Mouse (Mus musculus): ENCODE results near the gene Eps8l3.

The Eps8l3 gene

GRCm38 (mm10) chr3:107895720-107896569 lies 18.9 kb downstream of the Eps8l3 start, which contains the start of gene Gstm5:
Gstm5 (plus strand) TSS chr3:107895821.
- DNase-seq = peak; percentile 83

DNA sequence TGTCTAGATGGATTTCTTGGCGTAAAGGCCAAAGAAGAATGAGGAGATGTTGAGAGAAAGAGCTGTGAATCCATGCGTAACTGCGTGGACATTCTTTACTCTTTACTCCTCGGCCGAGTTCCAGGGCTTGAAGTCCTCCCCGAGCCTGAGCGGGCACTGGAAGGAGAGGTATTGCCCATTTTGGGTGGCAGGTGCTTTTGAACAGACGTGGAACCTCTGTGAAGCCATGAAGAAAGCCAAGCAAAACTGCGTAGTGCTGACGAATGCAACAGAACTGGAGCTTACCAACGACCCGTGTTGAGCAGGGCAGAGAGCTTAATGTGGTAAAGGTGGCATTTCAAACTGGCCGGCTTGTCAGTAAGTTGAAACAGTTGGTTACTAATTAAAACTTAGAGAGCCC lies 21.7 kb downstream of the Eps8l3 start:
- DNase-seq = no peak

- DNase-seq = no peak
Observed at GRCm38 (mm10) chr3:107900955-107901673, 24.1 kb downstream of the Eps8l3 start.

GRCm38 (mm10) chr3:107905942-107906341 lies 28.9 kb downstream of the Eps8l3 start:
- no peak for DNase-seq

DNA sequence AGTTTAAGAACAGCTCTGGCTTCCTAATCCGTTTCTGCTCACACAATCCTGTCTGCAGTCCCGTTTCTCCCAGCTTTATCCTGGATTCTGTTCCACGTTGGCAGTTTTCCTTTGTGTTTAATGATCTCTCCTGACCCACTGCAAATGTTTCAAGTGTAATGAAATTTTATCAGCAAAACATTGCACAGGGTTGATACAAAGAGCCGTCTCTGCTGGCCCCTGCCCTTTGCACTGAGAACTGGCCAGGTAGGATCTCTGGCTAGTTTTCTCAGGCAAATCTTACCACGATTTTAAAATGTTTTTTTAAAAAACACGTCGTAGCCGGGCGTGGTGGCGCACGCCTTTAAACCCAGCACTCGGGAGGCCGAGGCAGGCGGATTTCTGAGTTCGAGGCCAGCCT lies 39.6 kb downstream of the Eps8l3 start:
- no peak for DNase-seq

GRCm38 (mm10) chr3:107917097-107917496 lies 40.1 kb downstream of the Eps8l3 start:
- no peak for DNase-seq

DNA sequence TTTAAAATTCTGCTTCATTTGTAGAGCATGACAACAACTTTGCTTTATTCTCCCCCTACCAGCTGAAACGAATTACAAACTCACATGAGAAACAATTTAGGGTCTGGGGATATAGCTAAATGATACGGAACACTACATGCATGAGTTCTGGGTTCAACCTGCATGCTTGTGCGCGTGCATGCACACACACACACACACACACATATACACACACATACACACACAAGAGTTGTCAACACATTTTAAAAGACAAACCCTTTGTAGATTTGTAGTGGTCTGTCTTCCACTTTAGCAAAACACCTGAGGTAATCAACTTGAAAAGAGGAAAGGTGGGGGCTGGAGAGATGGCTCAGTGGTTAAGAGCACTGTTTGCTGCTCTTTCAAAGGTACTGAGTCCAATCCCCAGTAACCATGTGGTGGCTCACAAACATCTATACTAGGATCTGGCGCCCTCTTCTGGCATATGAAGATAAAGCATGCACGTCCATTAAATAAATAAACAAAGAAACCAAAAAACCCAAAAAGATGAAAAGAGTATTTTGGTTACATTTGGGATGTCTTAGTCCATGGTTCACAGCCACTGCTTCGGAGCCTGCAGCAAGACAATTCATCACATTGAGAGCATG lies 40.9 kb downstream of the Eps8l3 start:
- peak; percentile 20 for DNase-seq

DNA sequence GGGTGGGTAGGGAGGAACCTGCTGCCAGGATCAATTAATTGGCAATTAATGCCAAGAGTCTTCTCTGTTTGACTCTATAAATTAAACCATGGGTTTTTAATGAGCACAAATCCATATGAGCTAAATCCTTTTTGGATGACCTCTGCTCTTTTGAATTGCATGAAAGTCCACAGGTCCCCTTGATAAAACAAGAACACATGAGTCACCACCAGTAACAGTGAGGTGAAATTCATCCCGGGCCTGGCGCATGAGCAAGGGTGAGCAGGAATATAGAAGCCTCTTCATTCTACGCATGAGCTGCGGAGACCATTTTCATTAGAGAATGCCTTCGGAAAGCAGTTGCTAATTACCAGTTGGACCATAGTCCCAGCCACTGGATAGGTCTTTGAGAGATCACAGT lies 43.3 kb downstream of the Eps8l3 start:
- DNase-seq = no peak

- no peak for DNase-seq
Observed at GRCm38 (mm10) chr3:107925335-107925734, 48.3 kb downstream of the Eps8l3 start.

- no peak for DNase-seq
Observed at GRCm38 (mm10) chr3:107927841-107928240, 50.8 kb downstream of the Eps8l3 start.

DNA sequence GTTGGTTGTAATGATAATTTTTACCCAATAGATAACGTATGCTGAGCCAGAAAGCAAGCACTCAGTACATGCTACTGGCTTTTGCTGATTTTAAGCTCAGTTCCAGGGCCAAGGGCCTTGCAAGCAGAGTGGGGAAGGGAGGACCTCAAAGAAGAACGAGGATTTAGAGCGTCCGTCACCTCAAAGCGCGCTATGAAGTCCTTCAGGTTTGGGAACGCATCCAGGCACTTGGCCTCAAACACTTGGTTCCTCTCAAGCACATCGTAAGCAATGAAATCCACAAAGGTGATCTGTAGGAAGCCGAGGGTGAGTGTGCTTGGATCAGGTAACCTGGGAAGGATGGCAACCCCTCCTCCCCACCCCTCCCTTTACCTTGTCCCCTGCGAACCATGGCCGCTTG lies 51.7 kb downstream of the Eps8l3 start:
- DNase-seq = no peak

GRCm38 (mm10) chr3:107929243-107929642 lies 52.2 kb downstream of the Eps8l3 start:
- DNase-seq = no peak

DNA sequence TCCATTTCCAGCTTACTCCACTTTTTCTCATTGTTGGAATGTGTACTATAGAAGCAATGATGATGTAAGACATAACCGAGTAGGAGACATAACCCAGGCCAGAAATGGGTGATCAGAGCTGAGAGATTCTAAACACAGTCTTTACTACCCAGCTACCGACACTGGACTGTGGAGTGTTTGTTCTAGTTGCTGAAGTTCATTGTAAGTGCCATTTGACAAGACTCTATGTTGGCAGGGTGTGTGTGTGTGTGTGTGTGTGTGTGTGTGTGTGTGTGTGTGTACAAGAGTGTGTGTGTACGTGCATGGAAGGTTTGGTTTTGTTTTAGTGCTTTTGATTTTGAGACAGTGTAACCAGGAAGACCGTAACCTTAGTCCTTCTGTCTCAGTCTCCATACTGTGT lies 52.7 kb downstream of the Eps8l3 start:
- DNase-seq = no peak

DNA sequence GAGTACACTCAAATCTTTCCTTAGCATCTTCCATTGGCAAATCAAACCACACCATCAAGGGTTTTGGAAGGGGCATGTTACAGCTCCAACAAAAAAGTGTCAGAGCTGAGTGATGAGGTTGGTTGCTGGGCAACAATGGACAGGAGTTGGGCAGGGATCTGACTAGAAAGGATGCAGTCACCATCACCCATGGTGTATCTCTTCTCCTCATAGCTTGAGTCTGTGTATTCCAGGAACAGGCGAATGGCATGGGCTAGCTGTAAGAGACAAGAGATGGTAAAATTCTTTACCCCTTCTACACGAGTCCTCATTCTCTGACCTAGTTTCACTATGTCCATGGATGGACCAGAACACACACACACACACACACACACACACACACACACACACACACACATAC lies 54.1 kb downstream of the Eps8l3 start:
- DNase-seq = no peak

GRCm38 (mm10) chr3:107931670-107932069 lies 54.6 kb downstream of the Eps8l3 start, which contains the start of gene Gstm7:
Gstm7 (minus strand) TSS chr3:107931817.
- DNase-seq = peak; percentile 94

GRCm38 (mm10) chr3:107932128-107932527 lies 55.1 kb downstream of the Eps8l3 start:
- DNase-seq = no peak

- no peak for DNase-seq
Observed at GRCm38 (mm10) chr3:107935268-107935667, 58.2 kb downstream of the Eps8l3 start.

DNA sequence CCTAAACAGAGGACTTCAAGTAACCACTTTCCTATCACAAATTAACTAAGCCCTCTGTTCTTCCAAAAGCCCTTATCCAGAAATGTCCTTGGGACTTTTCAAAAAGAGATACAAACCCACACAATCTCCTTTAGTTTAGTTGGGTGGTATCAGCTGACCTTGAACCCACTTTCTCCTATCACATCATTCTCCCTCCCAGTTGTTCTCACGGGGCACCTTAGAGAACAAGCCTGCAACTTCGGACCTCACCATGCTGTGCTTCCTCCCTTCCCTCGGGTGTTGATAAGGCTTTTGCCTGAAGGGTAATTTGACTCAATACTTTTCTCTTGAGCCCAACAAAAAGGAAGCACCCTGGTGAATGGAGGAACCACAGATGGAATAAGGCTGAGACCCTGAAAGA lies 58.9 kb downstream of the Eps8l3 start:
- no peak for DNase-seq

DNA sequence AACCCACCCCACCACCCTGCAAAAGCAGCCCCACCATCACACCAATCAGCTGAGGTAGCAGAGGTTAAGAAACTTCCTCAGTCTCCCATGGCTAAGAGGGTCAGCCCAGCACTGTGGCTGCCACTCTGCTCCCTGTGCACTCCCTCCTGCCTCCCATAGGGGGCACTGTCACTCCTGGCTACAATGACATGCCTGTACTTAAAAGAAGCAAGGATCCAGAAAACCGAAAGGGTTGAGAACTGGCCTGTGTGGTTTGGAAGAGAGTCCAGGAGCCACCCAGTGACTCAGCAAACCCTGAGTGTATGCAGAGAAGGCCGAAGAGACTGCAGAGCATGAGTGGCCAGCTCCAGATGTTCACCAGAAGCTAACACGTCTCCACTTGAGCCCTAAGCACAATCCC lies 62.4 kb downstream of the Eps8l3 start:
- DNase-seq = peak; percentile 18

GRCm38 (mm10) chr3:107939830-107940229 lies 62.8 kb downstream of the Eps8l3 start:
- DNase-seq = no peak

DNA sequence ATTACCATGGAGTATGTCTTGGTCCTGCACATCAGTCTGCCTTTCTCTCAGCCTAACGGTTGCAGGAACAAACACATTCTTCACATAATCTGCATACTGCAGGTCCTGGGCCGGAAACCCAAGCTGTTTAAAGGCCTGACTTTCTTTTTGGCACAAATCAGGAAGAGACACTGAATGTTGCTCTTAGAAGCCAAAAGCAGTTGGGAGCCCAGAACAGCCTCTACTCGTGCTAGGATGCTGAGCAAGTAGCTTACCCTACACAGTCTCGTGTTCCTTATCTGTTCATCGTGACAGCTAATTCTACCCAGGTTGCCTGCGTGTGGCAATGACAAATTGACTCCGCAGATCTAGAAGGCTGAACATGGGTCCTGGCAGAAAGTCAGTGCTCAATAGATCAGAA lies 63.5 kb downstream of the Eps8l3 start:
- no peak for DNase-seq

DNA sequence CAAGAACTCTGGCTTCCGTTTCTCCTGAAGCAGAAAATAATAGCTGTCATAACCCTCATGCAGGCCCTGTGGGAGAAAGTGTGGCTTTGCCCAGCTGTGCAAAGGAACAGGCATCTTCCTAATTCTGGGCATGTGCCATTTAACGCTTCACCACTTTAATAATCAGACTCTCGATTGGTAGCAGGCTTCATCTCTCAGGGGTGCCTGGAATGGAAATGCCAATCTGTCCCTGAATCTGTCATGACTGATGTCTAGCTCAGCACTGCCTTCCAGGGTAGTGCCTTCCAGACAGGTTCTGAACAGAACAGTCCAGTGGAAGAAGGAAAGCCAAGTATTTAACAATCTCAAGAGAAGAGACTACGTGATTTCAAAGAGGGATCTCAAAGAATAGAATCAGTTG lies 64.2 kb downstream of the Eps8l3 start:
- DNase-seq = no peak

Measured in cerebellum, adult 11-12 months (tissue).